Mouse (Mus musculus) myocyte (in vitro differentiated cells): ENCODE measurements around the gene Zdhhc20. TPM values are rescaled to one million over a fixed set of nuclear protein-coding genes. Genes with fewer than 3 reads are reported as not detected.

Experiments used
- H3K27me3 ChIP-seq: one replicate; pipeline ENCODE4 v1.6.1; 2011; ENCODE audit not compliant: control insufficient read depth, insufficient read depth, insufficient read length
- H3K36me3 ChIP-seq: one replicate; pipeline ENCODE4 v1.6.1; 2011; ENCODE audit not compliant: control insufficient read depth, insufficient read depth
- H3K4me2 ChIP-seq: one replicate; pipeline ENCODE4 v1.6.1; 2011; ENCODE audit warnings: low read depth, control low read depth
- H3K4me3 ChIP-seq: one replicate; pipeline ENCODE4 v1.5.1; 2011; ENCODE audit warnings: mild to moderate bottlenecking, control low read depth, moderate library complexity
- H3K79me2 ChIP-seq: one replicate; pipeline ENCODE4 v1.6.1; 2011; ENCODE audit not compliant: control insufficient read depth, insufficient read depth
- H3ac ChIP-seq: one replicate; pipeline ENCODE4 v1.6.1; 2011; ENCODE audit not compliant: control insufficient read depth, insufficient read length
- CEBPB ChIP-seq: IDR thresholded peaks from 2 replicates; pipeline ENCODE4 v1.6.1; 2011; ENCODE audit warnings: mild to moderate bottlenecking, moderate library complexity; ENCODE audit not compliant: poor library complexity, insufficient read depth, severe bottlenecking
- E2F4 ChIP-seq: IDR thresholded peaks from one replicate; pipeline ENCODE4 v1.6.1; 2011; ENCODE audit warnings: mild to moderate bottlenecking, control low read depth, moderate library complexity; ENCODE audit not compliant: insufficient read depth
- MAX ChIP-seq: IDR thresholded peaks from one replicate; pipeline ENCODE4 v1.6.1; 2011; ENCODE audit warnings: low read depth, mild to moderate bottlenecking, control low read depth
- MYOD1 ChIP-seq, 3 experiments: IDR thresholded peaks; one replicate each; pipeline ENCODE4 v1.6.1; 2011; ENCODE audit warnings: control low read depth in 2 of 3, low read depth in 2 of 3, mild to moderate bottlenecking in 2 of 3, moderate library complexity in 1 of 3; ENCODE audit not compliant: insufficient read length in 2 of 3, control insufficient read depth in 1 of 3
- MYOG ChIP-seq, 3 experiments: IDR thresholded peaks; one replicate each; pipeline ENCODE4 v1.6.1; 2011; ENCODE audit warnings: control low read depth in 2 of 3, low read depth in 2 of 3, mild to moderate bottlenecking in 2 of 3; ENCODE audit not compliant: insufficient read length in 2 of 3, control insufficient read depth in 1 of 3, insufficient read depth in 1 of 3
- POLR2A ChIP-seq: IDR thresholded peaks from one replicate; pipeline ENCODE4 v1.6.1; 2011; ENCODE audit warnings: low read depth, mild to moderate bottlenecking, control low read depth, moderate library complexity; ENCODE audit not compliant: insufficient read length
- POLR2AphosphoS2 ChIP-seq: IDR thresholded peaks from one replicate; pipeline ENCODE4 v1.6.1; 2011; ENCODE audit warnings: low read depth, control low read depth; ENCODE audit not compliant: insufficient read length
- REST ChIP-seq: IDR thresholded peaks from one replicate; pipeline ENCODE4 v1.6.1; 2011; ENCODE audit warnings: mild to moderate bottlenecking, control low read depth, moderate library complexity; ENCODE audit not compliant: insufficient read depth, insufficient read length
- SRF ChIP-seq: IDR thresholded peaks from one replicate; pipeline ENCODE4 v1.6.1; 2011; ENCODE audit warnings: low read depth; ENCODE audit not compliant: control insufficient read depth, insufficient read length
- TCF12 ChIP-seq: IDR thresholded peaks from one replicate; pipeline ENCODE4 v1.6.1; 2011; ENCODE audit warnings: mild to moderate bottlenecking, control low read depth; ENCODE audit not compliant: poor library complexity, insufficient read depth, severe bottlenecking
- TCF3 ChIP-seq: IDR thresholded peaks from one replicate; pipeline ENCODE4 v1.6.1; 2011; ENCODE audit warnings: low read depth, control low read depth; ENCODE audit not compliant: insufficient read length
- USF1 ChIP-seq: IDR thresholded peaks from one replicate; pipeline ENCODE4 v1.6.1; 2011; ENCODE audit warnings: low read depth, mild to moderate bottlenecking, control low read depth, moderate library complexity
- polyA plus RNA-seq: library from polyadenylated mRNA; unstranded; fragments of >200 nt; fragmentation: generic; extraction: Trizol; gene quantifications from one replicate; pipeline ENCODE4 v1.2.1, GENCODE M21; 2012; ENCODE audit warnings: missing spikeins

The Zdhhc20 gene
- polyA plus RNA-seq, 1 experiment, result 9.6 TPM

DNA sequence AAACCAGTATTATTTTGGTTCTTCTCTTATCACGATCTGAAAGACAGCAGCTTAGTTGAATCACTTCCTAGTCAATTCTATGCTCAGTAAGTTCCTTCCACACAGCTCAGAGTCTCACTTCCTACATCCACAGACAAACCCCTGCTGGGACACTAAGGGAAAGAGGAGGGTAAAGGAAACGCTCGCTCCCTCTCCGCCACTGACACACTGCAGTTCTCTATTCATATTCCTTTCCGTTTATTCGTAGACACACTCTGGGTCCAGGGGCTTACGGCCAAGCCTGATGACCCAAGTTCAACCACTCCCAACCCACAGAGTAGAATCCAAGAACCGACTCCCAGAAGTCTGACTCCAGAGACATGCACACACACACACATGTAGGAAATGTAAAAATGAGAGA, 2.9 kb downstream of the Zdhhc20 start:
- H3K27me3 ChIP-seq, result no peaks in the 10 kb centered on the region
- H3ac ChIP-seq, result no peak overlapping the region
- peaks cover 68% of the 10 kb centered on the region for H3K79me2 ChIP-seq
- no peak for TF ChIP-seq SRF
- no peak for TF ChIP-seq POLR2AphosphoS2
- TF ChIP-seq MYOG (IDR thresholded peaks at IDR 0.05; ENCODE audit: control insufficient read depth in 1 of 3, insufficient read depth in 1 of 3, insufficient read length in 2 of 3, low read depth in 2 of 3), result no peak
- no peak for TF ChIP-seq MYOD1 (IDR thresholded peaks at IDR 0.05; ENCODE audit: control insufficient read depth in 1 of 3, insufficient read length in 2 of 3, low read depth in 2 of 3)
- TF ChIP-seq CEBPB, result no peak
- TF ChIP-seq REST, result no peak
- no peak overlapping the region for H3K4me3 ChIP-seq
- H3K4me2 ChIP-seq, result no peak overlapping the region
- no peaks in the 10 kb centered on the region for H3K36me3 ChIP-seq

DNA sequence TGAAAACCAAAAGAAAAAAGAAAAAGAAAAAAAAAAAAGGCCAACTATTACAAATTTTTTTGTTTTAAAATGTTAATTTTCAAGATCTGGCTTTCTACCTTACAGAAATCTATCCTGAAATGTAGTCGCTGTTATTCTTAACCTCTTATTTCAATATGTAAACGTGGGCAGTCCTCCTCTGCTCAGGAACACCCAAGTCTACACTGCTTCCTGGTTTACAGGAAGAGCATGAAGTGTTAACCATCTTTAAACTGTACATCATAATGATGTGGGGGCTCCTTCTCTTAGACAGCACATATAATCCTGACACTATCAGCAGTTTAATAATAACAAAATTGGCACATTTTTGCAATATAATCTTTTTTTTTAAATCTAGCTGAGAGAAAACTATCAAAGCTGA, 4.0 kb downstream of the Zdhhc20 start:
- no peak overlapping the region for H3K4me2 ChIP-seq
- TF ChIP-seq TCF3, result no peak
- no peak for TF ChIP-seq TCF12
- TF ChIP-seq USF1, result no peak
- TF ChIP-seq POLR2AphosphoS2, result no peak
- no peak for TF ChIP-seq CEBPB
- TF ChIP-seq MAX, result no peak
- no peak for TF ChIP-seq SRF
- no peak for TF ChIP-seq E2F4
- no peak for TF ChIP-seq REST
- no peak for TF ChIP-seq MYOD1 (IDR thresholded peaks at IDR 0.05; ENCODE audit: control insufficient read depth in 1 of 3, insufficient read length in 2 of 3, low read depth in 2 of 3)
- TF ChIP-seq MYOG (IDR thresholded peaks at IDR 0.05; ENCODE audit: control insufficient read depth in 1 of 3, insufficient read depth in 1 of 3, insufficient read length in 2 of 3, low read depth in 2 of 3), result no peak
- H3K79me2 ChIP-seq, result peaks cover 74% of the 10 kb centered on the region
- H3K27me3 ChIP-seq, result no peaks in the 10 kb centered on the region
- no peak overlapping the region for H3K4me3 ChIP-seq
- no peaks in the 10 kb centered on the region for H3K36me3 ChIP-seq
- no peak overlapping the region for H3ac ChIP-seq

DNA sequence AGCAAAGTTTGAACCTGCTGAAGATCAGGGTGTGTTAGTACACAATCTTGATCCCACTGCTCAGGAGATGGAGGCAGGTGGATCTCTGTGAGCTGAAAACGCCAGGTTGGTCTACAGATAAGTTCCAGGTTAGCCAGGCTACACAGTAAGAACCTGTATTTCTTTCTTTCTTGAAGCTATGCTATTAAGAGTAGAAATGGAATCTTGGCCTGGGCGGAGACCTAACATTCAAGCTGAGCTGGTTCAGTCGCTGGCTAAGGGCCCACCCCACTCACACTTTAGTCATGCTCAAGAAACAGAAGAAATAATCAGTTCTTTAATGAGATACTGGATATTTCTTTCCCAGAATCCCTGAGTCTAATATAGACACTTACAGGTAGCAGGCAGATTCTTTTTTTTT, 6.7 kb downstream of the Zdhhc20 start:
- TF ChIP-seq TCF3, result no peak
- H3K4me2 ChIP-seq, result no peak overlapping the region
- peaks cover 81% of the 10 kb centered on the region for H3K79me2 ChIP-seq
- H3K27me3 ChIP-seq, result no peaks in the 10 kb centered on the region
- H3K4me3 ChIP-seq, result no peak overlapping the region
- H3K36me3 ChIP-seq, result no peaks in the 10 kb centered on the region
- no peak overlapping the region for H3ac ChIP-seq

DNA sequence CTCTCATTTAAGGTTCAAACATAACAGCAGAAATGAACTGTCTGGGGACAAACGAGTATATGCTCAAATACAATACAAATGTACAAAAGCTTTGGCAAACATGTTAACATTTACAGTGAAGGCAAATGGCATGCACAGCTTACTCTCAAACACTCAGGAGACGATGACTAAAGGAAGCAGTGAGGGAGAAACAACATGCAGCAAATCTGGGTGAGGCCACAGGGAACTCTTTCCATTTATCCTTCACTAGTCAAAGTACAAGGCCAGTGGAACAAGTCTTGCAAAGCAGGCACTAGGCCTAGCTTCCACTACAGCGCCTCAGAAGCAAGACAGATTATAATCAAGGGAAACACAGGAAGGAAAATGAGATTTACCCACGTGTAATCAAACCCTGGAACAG, 7.4 kb downstream of the Zdhhc20 start:
- H3K79me2 ChIP-seq, result peaks cover 78% of the 10 kb centered on the region
- H3K36me3 ChIP-seq, result no peaks in the 10 kb centered on the region
- no peaks in the 10 kb centered on the region for H3K27me3 ChIP-seq
- H3ac ChIP-seq, result no peak overlapping the region
- no peak overlapping the region for H3K4me3 ChIP-seq
- no peak overlapping the region for H3K4me2 ChIP-seq
- TF ChIP-seq TCF3 (no peak), REST (no peak), POLR2AphosphoS2 (no peak), MYOG (IDR thresholded peaks at IDR 0.05; ENCODE audit: control insufficient read depth in 1 of 3, insufficient read depth in 1 of 3, insufficient read length in 2 of 3, low read depth in 2 of 3) (no peak), E2F4 (no peak), TCF12 (no peak), CEBPB (no peak), USF1 (no peak), POLR2A (no peak), MYOD1 (IDR thresholded peaks at IDR 0.05; ENCODE audit: control insufficient read depth in 1 of 3, insufficient read length in 2 of 3, low read depth in 2 of 3) (no peak), SRF (no peak), MAX (no peak)

DNA sequence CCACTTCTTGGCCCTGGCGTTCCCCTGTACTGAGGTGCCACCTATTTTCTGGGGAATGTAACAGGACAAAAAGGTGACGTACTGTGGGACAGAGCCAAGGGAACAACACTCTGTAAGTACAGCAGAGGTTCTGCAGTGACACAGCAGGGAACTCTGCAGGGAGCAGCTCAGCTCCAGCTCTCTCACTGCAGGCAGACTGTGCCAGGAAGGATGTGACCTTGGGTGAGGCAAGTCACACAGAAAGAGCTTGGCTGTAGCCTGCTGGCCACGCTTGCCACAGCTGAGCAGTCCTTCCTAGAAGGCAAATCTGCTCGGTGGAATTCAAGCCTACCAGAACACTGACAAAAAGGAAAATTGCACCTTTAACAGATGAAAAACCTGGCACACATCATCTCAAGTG, 8.3 kb downstream of the Zdhhc20 start:
- H3K4me3 ChIP-seq, result no peak overlapping the region
- no peak overlapping the region for H3ac ChIP-seq
- H3K79me2 ChIP-seq, result peaks cover 69% of the 10 kb centered on the region
- H3K4me2 ChIP-seq, result no peak overlapping the region
- H3K27me3 ChIP-seq, result no peaks in the 10 kb centered on the region
- TF ChIP-seq POLR2A (no peak), CEBPB (no peak), POLR2AphosphoS2 (no peak), MYOG (IDR thresholded peaks at IDR 0.05; ENCODE audit: control insufficient read depth in 1 of 3, insufficient read depth in 1 of 3, insufficient read length in 2 of 3, low read depth in 2 of 3) (peak in 1 of 3 experiments; percentile 34), REST (no peak)
- H3K36me3 ChIP-seq, result no peaks in the 10 kb centered on the region
